Mouse (Mus musculus) urinary bladder, postnatal 36 days (tissue): ENCODE data around the gene Fxyd5.

Experiments used
- DNase-seq, 2 experiments: peaks; one replicate each; pipeline ENCODE4 v3.0.0; 2022; ENCODE audit warnings: low spot score in 2 of 2, mixed read lengths in 1 of 2

Gene Fxyd5

DNA sequence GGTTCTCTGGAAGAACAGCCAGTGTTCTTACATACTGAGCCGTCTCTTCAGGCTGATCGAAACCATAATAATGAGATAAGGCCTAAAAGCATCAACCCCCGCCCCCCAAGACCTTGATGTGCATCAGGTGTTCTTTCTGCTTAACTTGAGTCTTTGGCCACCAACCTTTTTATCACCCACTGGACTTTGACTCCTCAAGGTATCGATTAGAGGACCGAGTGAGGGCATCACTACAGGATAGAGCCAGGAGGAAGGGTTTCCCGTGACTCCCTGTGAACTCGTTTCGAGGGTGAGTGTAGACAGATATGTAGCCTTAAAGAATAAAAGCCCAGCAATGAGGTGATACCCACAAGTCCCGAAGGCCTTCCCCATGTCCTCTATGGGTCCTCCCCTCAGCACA is 56.9 kb downstream of the Fxyd5 start:
- DNase-seq = no peak
